Mouse (Mus musculus) kidney, postnatal 0 days (tissue): ENCODE results near the gene Dusp5. TPM values are rescaled to one million over a fixed set of nuclear protein-coding genes. Genes with fewer than 3 reads are reported as not detected.

Experiments used
- ATAC-seq: fragments of 200-750 bp; cut with Nextera tagmentation; replicated peaks from 2 replicates; pipeline ENCODE4 v1.8.0; 2017; ENCODE audit warnings: low read depth, moderate number of reproducible peaks, moderate TSS enrichment, moderate library complexity; ENCODE audit not compliant: low FRiP score
- DNase-seq: peaks from one replicate; pipeline ENCODE4 v3.0.0-alpha.2; 2016; ENCODE audit warnings: low spot score
- H3K27ac ChIP-seq: fragments of 300-500 bp; sonication (generic); 2 replicates; pipeline ENCODE4 v1.5.1; 2014; ENCODE audit warnings: mild to moderate bottlenecking
- H3K27me3 ChIP-seq: fragments of 300-500 bp; sonication (generic); 2 replicates; pipeline ENCODE4 v1.6.1; 2014; ENCODE audit warnings: low read length, mixed read lengths; ENCODE audit not compliant: insufficient read depth
- H3K36me3 ChIP-seq: fragments of 300-500 bp; sonication (generic); 2 replicates; pipeline ENCODE4 v1.6.1; 2014; ENCODE audit warnings: low read length, mixed read lengths; ENCODE audit not compliant: insufficient read depth
- H3K4me1 ChIP-seq: fragments of 300-500 bp; sonication (generic); replicated peaks from 2 replicates; pipeline ENCODE4 v1.6.1; 2014; ENCODE audit warnings: antibody characterized with exemption, low read length, mixed read lengths; ENCODE audit not compliant: insufficient read depth
- H3K4me2 ChIP-seq: fragments of 300-500 bp; sonication (generic); 2 replicates; pipeline ENCODE4 v1.6.1; 2014; ENCODE audit warnings: mild to moderate bottlenecking, low read length, moderate library complexity, mixed read lengths
- H3K4me3 ChIP-seq: fragments of 300-500 bp; sonication (generic); replicated peaks from 2 replicates; pipeline ENCODE4 v1.5.1; 2014; ENCODE audit warnings: low read depth, low read length
- H3K9ac ChIP-seq: fragments of 300-500 bp; sonication (generic); 2 replicates; pipeline ENCODE4 v1.6.1; 2014; ENCODE audit warnings: low read depth, low read length
- H3K9me3 ChIP-seq: fragments of 300-500 bp; sonication (generic); replicated peaks from 2 replicates; pipeline ENCODE4 v1.6.1; 2016; ENCODE audit warnings: low read length, inconsistent platforms, mixed read lengths
- CTCF ChIP-seq: IDR thresholded peaks from 2 replicates; pipeline ENCODE4 v1.5.1; 2016; ENCODE audit warnings: antibody characterized with exemption, low read depth, mild to moderate bottlenecking, moderate library complexity
- WGBS: fragments of 180-500 bp; shearing (Covaris S2); extraction: QIAGEN DNeasy Blood & Tissue Kit; methylation state at CpG from one replicate; pipeline ENCODE4 v1.1.7; 2014; 5-methylcytosine and 5-hydroxymethylcytosine counted together
- polyA plus RNA-seq: library from polyadenylated mRNA; unstranded; fragments of >200 nt; fragmentation: Nextera tagmentation; extraction: Ambion mirVana; gene quantifications from 2 replicates; pipeline ENCODE4 v1.2.1, GENCODE M21; 2015

Dusp5 gene
- polyA plus RNA-seq, 1 experiment from 2014 or later, result 8.7 TPM

DNA sequence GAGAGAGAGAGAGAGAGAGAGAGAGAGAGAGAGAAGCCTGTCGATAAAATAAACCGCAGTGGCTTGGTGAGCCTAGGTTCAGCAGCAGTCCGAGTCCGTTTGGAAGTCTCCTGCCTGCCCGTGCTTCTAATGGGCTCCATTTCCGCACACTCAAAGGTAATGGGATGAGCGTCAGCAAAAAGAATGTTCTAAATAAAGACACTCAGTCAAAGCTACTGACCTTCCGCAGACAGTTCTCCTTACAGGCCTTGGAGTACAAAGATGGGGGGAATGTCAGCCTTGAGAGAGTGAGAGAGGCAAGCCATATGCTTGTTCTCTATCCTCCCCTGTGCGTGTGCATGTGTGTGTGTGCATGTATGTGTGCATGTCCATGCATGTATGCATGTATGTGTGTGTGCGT, 23.2 kb upstream of the Dusp5 start:
- H3K9me3 ChIP-seq, result no peaks in the 10 kb centered on the region
- H3K4me3 ChIP-seq, result no peak overlapping the region
- H3K9ac ChIP-seq, result no peak overlapping the region
- peaks cover 8% of the 10 kb centered on the region; the same call in 1 of the 2 replicates for H3K4me1 ChIP-seq
- no peak for TF ChIP-seq CTCF
- H3K4me2 ChIP-seq, result no peak overlapping the region
- ATAC-seq, result no peak
- no peak for DNase-seq
- no peak overlapping the region for H3K27ac ChIP-seq
- WGBS, result 83% methylated on average over 10 of the region's 10 CpGs
- no peaks in the 10 kb centered on the region for H3K27me3 ChIP-seq
- no peaks in the 10 kb centered on the region for H3K36me3 ChIP-seq

DNA sequence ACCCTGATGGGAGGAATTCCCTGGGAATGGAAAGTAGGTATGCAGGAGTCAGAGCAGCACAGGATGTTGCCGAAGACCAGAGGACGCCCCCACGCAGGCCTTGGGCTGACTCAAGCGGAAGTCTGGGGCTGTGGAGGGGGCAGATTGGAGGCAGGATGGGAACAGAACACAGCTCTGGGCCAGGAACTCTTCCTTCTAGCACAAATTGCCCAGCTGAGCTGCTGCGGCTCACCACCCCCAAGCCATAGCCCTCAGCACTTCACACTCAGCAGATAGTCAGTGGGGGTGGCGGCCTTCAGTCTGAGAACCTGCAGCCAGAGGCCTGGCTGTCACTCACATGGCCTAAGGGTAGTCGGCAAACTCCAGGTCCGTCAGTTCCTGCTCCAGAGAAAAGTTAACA, 21.4 kb upstream of the Dusp5 start:
- DNase-seq (peak; percentile 51), ATAC-seq (no peak)
- H3K9ac ChIP-seq, result no peak overlapping the region
- H3K4me2 ChIP-seq, result no peak overlapping the region
- H3K27me3 ChIP-seq, result no peaks in the 10 kb centered on the region
- TF ChIP-seq CTCF, result no peak
- no peaks in the 10 kb centered on the region for H3K36me3 ChIP-seq
- H3K4me3 ChIP-seq, result no peak overlapping the region
- WGBS, result 37% methylated on average over 8 of the region's 8 CpGs
- no peaks in the 10 kb centered on the region for H3K9me3 ChIP-seq
- no peak overlapping the region for H3K27ac ChIP-seq
- H3K4me1 ChIP-seq, result peaks cover 16% of the 10 kb centered on the region; the same call in 1 of the 2 replicates

DNA sequence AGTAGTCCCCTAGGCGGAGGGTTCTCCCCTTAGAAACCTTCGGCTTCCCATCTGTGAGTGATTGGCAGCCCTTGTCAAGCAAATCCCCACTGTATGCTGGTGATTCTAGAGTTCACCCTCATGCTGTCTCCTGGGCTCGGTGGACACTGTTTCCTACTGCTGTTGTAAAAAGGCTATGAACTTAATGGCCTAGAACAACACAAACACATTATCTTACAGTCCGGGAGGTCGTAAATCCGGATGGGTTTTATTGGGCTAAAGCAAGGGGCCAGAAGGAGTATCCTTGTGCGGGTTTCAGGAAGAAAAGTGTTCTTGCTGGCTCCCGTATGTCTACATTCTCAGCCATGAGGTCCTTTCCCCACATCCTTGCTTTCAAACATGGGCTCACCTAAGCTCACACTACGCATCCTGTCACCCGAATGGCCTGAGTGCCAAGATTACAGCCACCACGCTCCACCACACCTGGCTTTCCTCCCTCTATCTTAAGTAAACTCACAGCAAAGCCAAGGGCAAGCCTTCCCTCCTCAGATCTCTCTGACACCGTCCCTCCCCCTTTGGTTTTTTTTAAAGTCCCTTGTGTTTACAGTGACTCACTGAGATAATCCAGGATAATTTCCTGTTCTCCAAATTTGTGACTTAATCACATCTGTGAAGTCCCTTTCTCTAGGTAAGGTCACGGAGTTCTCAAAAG, 17.5 kb upstream of the Dusp5 start:
- no peak overlapping the region for H3K27ac ChIP-seq
- ATAC-seq (peak; percentile 71), DNase-seq (peak; percentile 87)
- 11% methylated on average over 13 of the region's 13 CpGs for WGBS
- TF ChIP-seq CTCF, result no peak
- H3K27me3 ChIP-seq, result no peaks in the 10 kb centered on the region
- no peak overlapping the region for H3K9ac ChIP-seq
- peak overlapping the region; percentile 13; the same call in 1 of the 2 replicates for H3K4me2 ChIP-seq
- no peaks in the 10 kb centered on the region for H3K36me3 ChIP-seq
- H3K4me3 ChIP-seq, result no peak overlapping the region
- no peaks in the 10 kb centered on the region for H3K9me3 ChIP-seq
- H3K4me1 ChIP-seq, result peaks cover 16% of the 10 kb centered on the region; the same call in 1 of the 2 replicates

GRCm38 (mm10) chr19:53517370-53518096, 11.4 kb upstream of the Dusp5 start:
- no peak overlapping the region for H3K9ac ChIP-seq
- no peaks in the 10 kb centered on the region for H3K36me3 ChIP-seq
- TF ChIP-seq CTCF, result no peak
- 0 out of 2 replicates have a peak, but pooled peaks cover 4% of the 10 kb centered on the region for H3K27me3 ChIP-seq
- WGBS, result 33% methylated on average over 18 of the region's 18 CpGs
- H3K4me3 ChIP-seq, result no peak overlapping the region
- no peak overlapping the region for H3K4me2 ChIP-seq
- H3K4me1 ChIP-seq, result 0 out of 2 replicates have a peak, but pooled peaks cover 3% of the 10 kb centered on the region
- ATAC-seq (no peak), DNase-seq (no peak)
- H3K9me3 ChIP-seq, result no peaks in the 10 kb centered on the region
- no peak overlapping the region for H3K27ac ChIP-seq

DNA sequence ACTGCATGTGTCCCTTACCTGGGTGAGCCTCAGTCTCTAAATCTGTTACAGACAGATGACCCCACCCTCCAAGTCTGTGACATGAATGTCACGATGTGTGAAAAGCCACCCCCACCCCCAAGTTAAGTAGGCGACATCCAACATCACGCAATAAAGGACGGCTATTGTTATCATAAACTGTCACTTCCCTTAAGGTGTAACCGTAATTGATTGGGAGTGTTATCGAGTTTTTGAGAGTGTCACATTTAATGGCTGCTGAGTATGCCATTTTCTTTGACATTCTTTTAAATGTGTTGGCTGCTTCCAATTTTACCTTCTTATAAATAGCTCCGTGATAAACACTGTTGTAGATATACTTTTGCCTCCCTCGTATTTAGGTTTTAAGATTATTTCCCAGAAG, 9.4 kb upstream of the Dusp5 start:
- Histone ChIP-seq H3K27me3 (0 out of 2 replicates have a peak, but pooled peaks cover 4% of the 10 kb centered on the region), H3K27ac (no peak overlapping the region), H3K9ac (no peak overlapping the region), H3K9me3 (no peaks in the 10 kb centered on the region), H3K36me3 (no peaks in the 10 kb centered on the region), H3K4me3 (no peak overlapping the region), H3K4me1 (0 out of 2 replicates have a peak, but pooled peaks cover 3% of the 10 kb centered on the region), H3K4me2 (no peak overlapping the region)
- 82% methylated on average over 8 of the region's 8 CpGs for WGBS
- TF ChIP-seq CTCF, result no peak
- no peak for DNase-seq
- no peak for ATAC-seq

DNA sequence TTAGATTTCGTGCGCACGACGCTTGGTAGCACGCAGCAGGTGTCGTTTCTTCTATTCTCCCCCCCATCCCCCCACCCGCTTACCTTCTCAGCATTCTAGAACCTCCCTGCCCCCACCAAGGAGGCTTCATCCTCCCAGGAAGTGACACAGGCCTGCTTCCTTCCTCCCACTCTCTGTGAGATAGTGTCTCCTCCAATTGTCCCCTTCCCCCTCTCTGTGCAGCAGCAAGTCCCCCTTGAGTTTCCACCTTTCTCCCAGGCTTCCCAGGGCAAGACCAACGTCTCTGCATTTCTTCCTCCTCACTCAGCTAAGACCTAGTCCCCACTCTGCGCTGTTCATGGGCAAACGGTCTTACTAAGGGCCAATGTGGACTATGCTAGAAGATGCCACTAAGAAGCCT, 8.9 kb upstream of the Dusp5 start:
- no peak overlapping the region for H3K4me2 ChIP-seq
- 78% methylated on average over 10 of the region's 10 CpGs for WGBS
- no peak overlapping the region for H3K4me3 ChIP-seq
- no peak overlapping the region for H3K27ac ChIP-seq
- ATAC-seq (no peak), DNase-seq (no peak)
- no peaks in the 10 kb centered on the region for H3K9me3 ChIP-seq
- no peak for TF ChIP-seq CTCF
- H3K4me1 ChIP-seq, result 0 out of 2 replicates have a peak, but pooled peaks cover 3% of the 10 kb centered on the region
- H3K36me3 ChIP-seq, result no peaks in the 10 kb centered on the region
- H3K27me3 ChIP-seq, result 0 out of 2 replicates have a peak, but pooled peaks cover 4% of the 10 kb centered on the region
- no peak overlapping the region for H3K9ac ChIP-seq
